31 mouse cellular contexts compared by ENCODE assay signal in the genomic region with DNA sequence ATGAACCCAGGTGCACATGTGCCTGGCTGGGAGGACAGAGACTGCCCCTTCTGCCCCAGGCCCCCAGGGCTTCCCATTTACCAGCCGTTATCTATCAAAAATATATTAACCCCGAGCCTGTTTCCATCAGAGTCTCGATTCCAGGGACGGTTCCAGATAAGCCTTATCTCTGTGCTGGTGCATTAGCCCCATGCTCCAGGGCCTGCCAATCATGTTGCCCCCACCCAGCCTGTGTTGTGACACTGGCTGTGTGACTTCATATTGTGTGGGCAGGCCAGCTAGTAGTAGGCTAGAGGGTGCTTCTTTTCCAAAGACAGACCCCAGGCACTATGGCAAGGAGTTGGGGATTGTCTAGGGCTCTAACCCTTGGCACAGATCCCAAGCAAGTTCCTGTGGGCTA. TPM values are rescaled to one million over a fixed set of nuclear protein-coding genes. Genes with fewer than 3 reads are reported as not detected.
DNase-seq lines count a peak whose midpoint lies in the region; ATAC-seq and TF ChIP-seq lines count a peak whose summit lies in the region.
"Had no signal": no experiment of that assay in that cellular context is flagged by ENCODE, and none has a peak within 500 bp of the region (broad histone marks: within the 10 kb centered on the region; RNA-seq: fewer than 3 reads in every experiment).

No protein-coding gene starts in this region.

- H3K27me3 ChIP-seq in lung, embryonic 14.5 days (ENCODE audit: insufficient read depth, low read length): no peaks in the 10 kb centered on the region
- no peaks in the 10 kb centered on the region for H3K27me3 ChIP-seq in lung, postnatal 0 days (replicated peaks; ENCODE audit: insufficient read depth, low read length)
- H3K27me3 ChIP-seq in liver, embryonic 14.5 days (ENCODE audit: control insufficient read depth, insufficient read depth, low read length): no peaks in the 10 kb centered on the region
- H3K27me3 ChIP-seq: forebrain, embryonic 13.5 days; hindbrain, embryonic 15.5 days had no signal

- no peaks in the 10 kb centered on the region for H3K9me3 ChIP-seq in lung, embryonic 14.5 days (ENCODE audit: low read depth, low read length)
- no peaks in the 10 kb centered on the region for H3K9me3 ChIP-seq in lung, postnatal 0 days (ENCODE audit: low read length)
- no peaks in the 10 kb centered on the region for H3K9me3 ChIP-seq in liver, embryonic 14.5 days (ENCODE audit: control insufficient read depth, low read length)
- H3K9me3 ChIP-seq: forebrain, embryonic 13.5 days; heart, embryonic 10.5 days; hindbrain, embryonic 15.5 days had no signal

- no peak overlapping the region for H3K9ac ChIP-seq in lung, embryonic 14.5 days
- H3K9ac ChIP-seq in lung, postnatal 0 days (replicated peaks; ENCODE audit: low read depth): no peak overlapping the region
- H3K9ac ChIP-seq in liver, embryonic 14.5 days (replicated peaks): no peak overlapping the region
- H3K9ac ChIP-seq: forebrain, embryonic 13.5 days; hindbrain, embryonic 15.5 days had no signal

- no peaks in the 10 kb centered on the region for H3K36me3 ChIP-seq in lung, embryonic 14.5 days (ENCODE audit: insufficient read depth)
- no peaks in the 10 kb centered on the region; the same call in 1 of the 2 replicates for H3K36me3 ChIP-seq in lung, postnatal 0 days (ENCODE audit: insufficient read depth, low read length)
- H3K36me3 ChIP-seq in liver, embryonic 14.5 days (replicated peaks; ENCODE audit: control insufficient read depth, insufficient read depth, low read depth): no peaks in the 10 kb centered on the region
- H3K36me3 ChIP-seq: hindbrain, embryonic 15.5 days had no signal

- ATAC-seq in lung, embryonic 14.5 days (ENCODE audit: insufficient read depth): 0 out of 2 replicates have a peak, but pooled peaks have one; percentile 28
- no peak for ATAC-seq in lung, postnatal 0 days
- peak; percentile 55 for ATAC-seq in liver, embryonic 14.5 days (ENCODE audit: insufficient read depth)
- ATAC-seq: forebrain, embryonic 13.5 days; intestine, postnatal 0 days had no signal

- H3K4me2 ChIP-seq in lung, embryonic 14.5 days: no peak overlapping the region
- H3K4me2 ChIP-seq in lung, postnatal 0 days (replicated peaks; ENCODE audit: low read depth, low read length): no peak overlapping the region
- 0 out of 2 replicates have a peak overlapping the region, but pooled peaks have one; percentile 19 for H3K4me2 ChIP-seq in liver, embryonic 14.5 days (ENCODE audit: low read depth)
- H3K4me2 ChIP-seq: forebrain, embryonic 13.5 days; hindbrain, embryonic 15.5 days; midbrain, embryonic 11.5 days had no signal

- H3K27ac ChIP-seq in lung, embryonic 14.5 days (ENCODE audit: low read depth): no peak overlapping the region
- no peak overlapping the region for H3K27ac ChIP-seq in lung, postnatal 0 days (ENCODE audit: low read length)
- peak overlapping the region; percentile 11; the same call in 1 of the 2 replicates for H3K27ac ChIP-seq in liver, embryonic 14.5 days
- H3K27ac ChIP-seq: forebrain, embryonic 13.5 days; hindbrain, embryonic 15.5 days; macrophage had no signal

- 37% methylated on average over 4 of the region's 4 CpGs for WGBS in lung, embryonic 14.5 days
- WGBS in lung, postnatal 0 days: 43% methylated on average over 4 of the region's 4 CpGs
- WGBS in liver, embryonic 14.5 days (ENCODE audit: insufficient replicate concordance): 4% methylated on average over 4 of the region's 4 CpGs

- H3K4me1 ChIP-seq in lung, embryonic 14.5 days (ENCODE audit: insufficient read depth): no peaks in the 10 kb centered on the region
- H3K4me1 ChIP-seq in lung, postnatal 0 days (ENCODE audit: insufficient read depth, low read depth, low read length): no peaks in the 10 kb centered on the region
- H3K4me1 ChIP-seq in liver, embryonic 14.5 days (replicated peaks; ENCODE audit: control insufficient read depth in 2 of 2, insufficient read depth in 2 of 2, low read length in 1 of 2): peaks cover 49 to 57% of the 10 kb centered on the region in 2 experiments
- H3K4me1 ChIP-seq: forebrain, embryonic 13.5 days; hindbrain, embryonic 15.5 days had no signal

- no peak overlapping the region for H3K4me3 ChIP-seq in lung, embryonic 14.5 days (ENCODE audit: low read depth, low read length)
- H3K4me3 ChIP-seq in lung, postnatal 0 days (ENCODE audit: low read depth, low read length): no peak overlapping the region
- H3K4me3 ChIP-seq in liver, embryonic 14.5 days (ENCODE audit: insufficient read depth in 1 of 2, low read depth in 2 of 2, low read length in 2 of 2): no peak overlapping the region
- H3K4me3 ChIP-seq: forebrain, embryonic 13.5 days; heart, embryonic 10.5 days; hindbrain, embryonic 15.5 days had no signal

- TF ChIP-seq CTCF in lung, embryonic 14.5 days (IDR thresholded peaks at IDR 0.05; ENCODE audit: low read depth): no peak
- no peak for TF ChIP-seq CTCF in lung, postnatal 0 days (IDR thresholded peaks at IDR 0.05)
- TF ChIP-seq CTCF in liver, embryonic 14.5 days (IDR thresholded peaks at IDR 0.05; ENCODE audit: low read depth): no peak

- TF ChIP-seq EP300 in lung, postnatal 0 days (IDR thresholded peaks at IDR 0.05): no peak
- TF ChIP-seq EP300 in liver, embryonic 14.5 days (IDR thresholded peaks at IDR 0.05; ENCODE audit: low read depth): peak; percentile 62

- no peak for DNase-seq in lung, embryonic 14.5 days
- no peak for DNase-seq in lung, postnatal 0 days (ENCODE audit: low spot score)
- DNase-seq in c-Kit-positive CD71-positive TER-119-positive erythroid progenitor cells, embryonic 14.5 days (ENCODE audit: low spot score): peak; percentile 38
- DNase-seq in liver, embryonic 14.5 days (ENCODE audit: low read depth in 3 of 3, low spot score in 3 of 3): peak; percentile 27 to 38 (median 30)
- DNase-seq in urinary bladder, postnatal 4 days (ENCODE audit: low spot score in 2 of 2): no peak
- no peak for DNase-seq in urinary bladder, postnatal 14 days (ENCODE audit: low spot score)
- no peak for DNase-seq in gastrocnemius, adult 18-20 months (ENCODE audit: low spot score)
- DNase-seq: cerebellum, adult 2 months; cerebellum, postnatal 25 days; layer of hippocampus, adult 9-11 months; thymus, adult 2 months had no signal

RNA-seq across cellular contexts. Expression of a gene that starts 33.4 kb away (rescaled TPM):
- not detected in 2 replicates for polyA plus RNA-seq in lung, embryonic 14.5 days (2014; fragmentation: Nextera tagmentation; extraction: Ambion mirVana)
- not detected in 2 replicates for polyA plus RNA-seq in lung, postnatal 0 days (2015; fragmentation: Nextera tagmentation; extraction: Ambion mirVana)
- not detected in 2 replicates for polyA plus RNA-seq in liver, embryonic 14.5 days (2012; rRNA removed)
- polyA plus RNA-seq in liver, embryonic 14.5 days (2014; fragmentation: Nextera tagmentation; extraction: Ambion mirVana): not detected in 2 replicates
- not detected for total RNA-seq in gastrocnemius, adult 18-20 months (2021)
- total RNA-seq: gastrocnemius, adult 8-10 months; hematopoietic stem cell, adult 5-6 weeks; left cerebral cortex, adult 18-20 months; left cerebral cortex, postnatal 25 days; midbrain, postnatal 0 days had no signal
- polyA plus RNA-seq: cerebellum, adult 2 months; embryonic facial prominence, embryonic 14.5 days; forebrain, embryonic 13.5 days; heart, embryonic 10.5 days; heart, postnatal 0 days; hindbrain, embryonic 15.5 days; intestine, postnatal 0 days; kidney, embryonic 16.5 days; large intestine, adult 2 months; limb, embryonic 14.5 days; lung, embryonic 16.5 days; macrophage; midbrain, embryonic 11.5 days; midbrain, postnatal 0 days; neural tube, embryonic 14.5 days; stomach, embryonic 16.5 days; thymus, adult 2 months; urinary bladder, adult 2 months had no signal

Comparison
In these comparisons a context has a peak if more than half of its experiments do, and no peak if none do; other contexts are left out.
1. DNase-seq: peak in c-Kit-positive CD71-positive TER-119-positive erythroid progenitor cells, embryonic 14.5 days (single experiment) and liver, embryonic 14.5 days (3 of 3); none in lung, embryonic 14.5 days (single experiment), lung, postnatal 0 days (single experiment), urinary bladder, postnatal 4 days (0 of 2), urinary bladder, postnatal 14 days (single experiment) and gastrocnemius, adult 18-20 months (single experiment).